Mouse (Mus musculus): ENCODE measurements around the gene Kazn.

- TF ChIP-seq CTCF (IDR thresholded peaks at IDR 0.05; ENCODE audit: extremely low read depth, insufficient read depth, low read length) = peak; percentile 34; the same call in 1 of the 2 replicates
- no peak for TF ChIP-seq POLR2A (IDR thresholded peaks at IDR 0.05; ENCODE audit: extremely low read depth, insufficient read depth, low read length)
Observed at GRCm38 (mm10) chr4:142162102-142162501, 77.1 kb downstream of the Kazn start.

All from cortical plate, adult 2 months (tissue).